Mouse (Mus musculus): ENCODE data around the gene Afap1.

The Afap1 gene

DNA sequence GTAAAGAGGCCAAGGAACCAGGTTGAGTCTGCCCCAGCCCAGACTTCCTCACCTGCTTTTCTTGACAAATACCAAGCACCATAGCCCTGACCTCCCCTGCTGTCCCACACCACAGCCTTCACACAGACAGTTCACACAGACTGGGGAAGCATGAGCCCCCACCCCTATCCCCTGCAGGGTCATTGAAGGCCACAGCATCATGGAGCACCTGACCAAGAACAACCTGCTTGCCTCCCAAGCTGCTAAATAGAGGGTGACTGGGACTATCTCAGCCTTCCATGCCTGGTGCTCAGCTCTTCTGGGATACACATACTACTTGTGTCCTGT is 148.1 kb downstream of the Afap1 start:
- DNase-seq (ENCODE audit: low spot score), result no peak

DNA sequence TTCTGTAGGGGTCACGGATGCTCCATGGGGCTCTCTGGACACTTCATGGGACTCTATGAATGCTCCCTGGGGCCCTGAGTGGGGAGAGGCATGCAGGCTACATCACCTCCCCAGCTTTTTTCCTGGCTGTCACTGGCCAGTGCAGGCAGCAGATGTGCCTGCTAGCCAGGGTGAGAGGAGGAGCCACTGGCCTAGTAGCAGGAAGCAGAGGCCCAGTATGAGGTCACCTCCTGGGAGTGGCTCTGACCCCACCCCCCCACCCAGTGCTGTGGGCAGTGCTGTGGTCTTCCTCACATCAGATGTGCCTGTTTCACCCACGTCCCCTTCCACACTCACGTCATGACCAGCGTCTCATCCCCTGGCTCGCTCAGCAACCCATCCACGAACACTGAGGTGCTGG is 148.6 kb downstream of the Afap1 start:
- DNase-seq (ENCODE audit: low spot score), result no peak

DNA sequence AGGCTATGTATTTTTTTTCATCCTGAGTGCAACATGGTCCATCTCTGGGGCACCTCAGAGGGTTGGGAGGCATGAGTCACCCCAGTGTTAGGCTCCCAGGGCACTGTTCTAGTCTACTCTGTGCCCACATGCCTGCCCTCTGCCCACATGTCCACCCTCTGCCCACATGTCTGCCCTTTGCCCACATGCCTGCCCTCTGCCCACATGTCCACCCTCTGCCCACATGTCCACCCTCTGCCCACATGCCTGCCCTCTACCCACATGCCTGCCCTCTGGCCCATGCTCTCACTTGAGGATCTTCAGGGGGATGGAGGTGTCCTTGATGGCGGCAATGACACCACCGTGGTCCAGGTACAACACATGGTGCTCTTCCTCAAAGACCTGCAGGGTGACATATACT is 150.0 kb downstream of the Afap1 start:
- DNase-seq (ENCODE audit: low spot score), result no peak

Data from left cerebral cortex, adult 11 months (tissue).